Mouse (Mus musculus) layer of hippocampus, adult 2 months (tissue): ENCODE data around the gene Cd46. TPM values are rescaled to one million over a fixed set of nuclear protein-coding genes. Genes with fewer than 3 reads are reported as not detected.

Experiments
- DNase-seq, 2 experiments: peaks; one replicate each; pipeline ENCODE4 v3.0.0; 2022; ENCODE audit warnings: low spot score in 2 of 2
- H3K27ac ChIP-seq: fragments of 200-600 bp; 2 replicates; pipeline ENCODE4 v1.8.1; 2022
- H3K4me3 ChIP-seq: fragments of 200-600 bp; 2 replicates; pipeline ENCODE4 v1.8.1; 2022; ENCODE audit warnings: mild to moderate bottlenecking
- CTCF ChIP-seq: fragments of 200-600 bp; conservative IDR thresholded peaks from 2 replicates; pipeline ENCODE4 v1.8.1; 2022; ENCODE audit warnings: antibody characterized with exemption, mild to moderate bottlenecking, moderate library complexity
- long read RNA-seq, 2 experiments: library from polyadenylated mRNA; stranded (forward); transcript quantifications; one replicate each; pipeline ENCODE4 v2.0.0; 2021; ENCODE audit warnings: borderline mapping rate in 2 of 2
- total RNA-seq, 2 experiments: library from RNA; stranded (reverse); gene quantifications; 2 replicates each; pipeline ENCODE4 v1.2.3; 2021

The Cd46 gene
- total RNA-seq, result 1 to 10 TPM; 4.4 to 5.1 TPM
- long read RNA-seq, experiment 1, result 0 reads
- long read RNA-seq, experiment 2, partial matches to known transcripts, result 0 of 3 reads
- long read RNA-seq, experiment 2, other reads (novel, unspliced or antisense), result 3 of 3 reads

DNA sequence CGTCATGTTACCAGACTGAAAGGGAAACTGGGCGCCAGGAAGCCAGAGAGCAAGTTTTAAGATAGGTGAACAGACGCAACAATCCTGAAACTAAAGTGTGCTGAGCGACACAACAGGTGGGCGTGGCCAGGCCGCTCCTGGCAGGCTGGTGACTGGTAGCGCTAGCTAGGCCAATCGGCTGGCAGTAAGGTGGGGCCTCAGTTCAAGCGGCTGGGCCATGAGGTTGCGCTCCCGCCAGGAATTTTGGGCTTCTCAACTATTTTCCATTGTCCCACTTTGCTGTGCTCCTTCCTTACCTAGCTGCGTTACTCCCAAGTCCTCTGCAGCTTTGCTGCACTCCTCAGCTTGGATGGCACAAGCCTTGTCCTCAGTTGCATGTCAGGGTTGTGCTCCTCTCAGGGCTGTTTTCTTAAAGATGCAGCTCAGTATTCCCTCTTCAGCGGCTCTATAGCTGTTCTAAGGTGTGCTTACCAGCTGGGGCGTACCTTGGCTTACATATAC lies at the start of gene Cd46:
TSS of gene Cd46 (minus strand) at position 30 of the 501 bp plus-strand sequence.
- DNase-seq, result no peak
- TF ChIP-seq CTCF, result no peak
- no peak within 1 kb of the TSS; the same call in 1 of the 2 replicates for H3K27ac ChIP-seq
- H3K4me3 ChIP-seq, result peak within 1 kb of the TSS; percentile 46

DNA sequence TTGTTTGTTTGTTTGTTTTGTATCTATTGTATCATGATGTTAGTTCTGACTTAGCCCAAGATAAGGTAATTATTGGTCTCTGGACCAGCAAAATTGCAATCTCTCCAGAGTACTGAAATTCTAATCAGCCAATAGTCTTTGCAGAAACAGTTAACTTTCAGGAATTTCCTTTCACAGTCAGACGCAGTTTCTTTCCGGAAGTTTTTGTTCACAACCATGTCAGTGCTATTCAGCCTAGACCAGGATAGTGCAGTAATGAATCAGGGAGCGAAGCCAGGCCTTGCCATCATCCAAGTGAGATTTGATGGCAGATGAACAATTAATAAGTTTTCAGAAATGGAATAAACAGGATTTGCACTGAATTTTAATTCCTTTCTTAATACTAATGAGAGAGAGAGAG lies 40.0 kb upstream of the Cd46 start:
- TF ChIP-seq CTCF, result no peak
- DNase-seq, result no peak
- Histone ChIP-seq H3K27ac (peak overlapping the region; percentile 99), H3K4me3 (peak overlapping the region; percentile 72)

DNA sequence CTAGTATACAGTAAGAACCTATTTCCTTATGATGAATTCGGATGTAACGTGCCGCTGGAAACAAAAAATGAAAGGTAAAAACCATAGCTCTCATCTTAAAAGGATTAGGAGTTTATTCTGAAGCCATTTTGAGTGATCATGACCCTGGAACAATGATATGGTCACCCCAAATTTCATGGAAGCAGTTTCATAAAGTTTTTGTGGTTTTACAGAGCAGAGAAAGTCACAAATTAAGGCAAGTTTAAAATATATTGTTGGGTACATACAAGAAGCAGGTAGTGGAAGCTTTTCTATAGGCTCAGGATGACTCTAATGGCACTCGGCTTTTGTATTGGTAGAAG lies 39.6 kb upstream of the Cd46 start:
- peak overlapping the region; percentile 72 for H3K4me3 ChIP-seq
- DNase-seq, result no peak
- no peak for TF ChIP-seq CTCF
- H3K27ac ChIP-seq, result peak overlapping the region; percentile 99

DNA sequence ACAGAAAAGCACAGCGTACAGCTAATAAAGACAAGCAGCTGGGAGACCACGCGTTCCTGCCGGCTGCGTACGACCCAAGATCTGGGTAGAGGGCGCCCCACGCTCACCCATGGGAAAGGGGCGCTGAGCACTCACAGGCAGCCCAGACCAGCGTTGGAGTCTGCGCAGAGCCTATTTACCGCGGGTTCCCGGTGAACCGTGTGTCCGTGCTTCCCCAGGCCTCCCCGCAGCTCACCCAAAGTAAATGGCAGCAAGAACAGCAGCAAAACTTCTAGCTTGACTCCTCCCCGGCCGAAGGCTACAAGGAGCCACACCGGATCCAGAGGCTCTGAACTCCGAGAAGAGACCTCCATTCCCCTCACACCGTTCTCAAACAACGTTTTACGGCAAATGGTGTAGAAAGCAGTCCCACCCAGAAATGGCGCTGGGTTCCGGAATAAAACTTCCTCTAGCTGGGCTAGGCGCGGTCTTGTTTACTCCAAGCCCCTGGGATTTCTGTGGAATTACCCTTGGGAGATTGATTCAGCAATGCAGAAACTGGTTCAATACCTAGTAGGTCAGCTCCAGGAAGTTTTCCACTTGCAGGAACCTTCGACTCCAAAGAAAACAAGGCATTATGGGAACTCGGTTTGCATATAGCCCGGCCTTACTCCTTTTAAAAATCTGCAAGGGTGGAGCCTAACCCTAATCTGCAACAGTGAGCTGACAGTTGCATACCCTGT lies 39.1 kb upstream of the Cd46 start, which contains the start of gene Cr1l:
TSS of gene Cr1l (minus strand) at position 634 of the 722 bp plus-strand sequence.
- H3K4me3 ChIP-seq, result peak within 1 kb of the TSS; percentile 72
- H3K27ac ChIP-seq, result peak within 1 kb of the TSS; percentile 99
- peak; percentile 85 to 92 for DNase-seq
- peak; percentile 78 for TF ChIP-seq CTCF

DNA sequence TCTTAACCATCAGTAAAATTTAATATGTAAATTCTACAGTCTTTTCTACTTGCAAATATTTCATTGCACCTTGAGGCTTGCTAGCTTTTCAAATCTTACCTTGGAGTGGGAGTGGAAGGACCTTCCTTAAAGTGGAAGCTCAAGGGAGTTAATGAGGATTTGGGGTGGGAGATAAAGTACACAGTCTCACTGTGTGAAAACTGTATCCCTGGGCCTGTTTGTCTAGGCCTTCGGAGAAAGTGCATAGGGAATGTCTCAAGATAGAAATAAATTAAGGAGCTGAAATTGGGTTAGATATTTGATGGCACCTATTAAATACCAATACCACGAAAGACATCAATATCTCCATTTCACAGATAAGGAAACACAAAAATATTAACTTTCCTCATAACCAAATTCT lies 38.4 kb upstream of the Cd46 start:
- Histone ChIP-seq H3K27ac (peak overlapping the region; percentile 99), H3K4me3 (peak overlapping the region; percentile 72)
- no peak for DNase-seq
- TF ChIP-seq CTCF, result no peak

DNA sequence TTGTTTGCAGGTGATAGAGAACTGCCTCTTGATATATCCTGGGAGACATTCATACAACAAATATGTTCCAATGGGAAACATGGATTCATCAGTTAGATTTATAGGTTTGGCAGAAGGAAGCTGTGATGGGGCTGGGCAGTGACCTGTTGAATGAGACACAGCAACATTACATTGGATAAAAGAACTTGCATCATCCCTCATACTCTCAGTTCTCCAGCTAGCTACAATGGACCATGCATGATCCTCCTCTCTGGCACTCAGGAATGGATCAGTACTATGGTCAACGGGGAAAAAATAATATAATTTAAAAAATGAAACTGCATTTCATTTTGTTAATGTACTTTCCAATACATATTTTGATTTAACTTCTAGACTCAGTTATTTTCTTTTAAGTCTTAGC lies 37.8 kb upstream of the Cd46 start:
- no peak for DNase-seq
- Histone ChIP-seq H3K4me3 (peak overlapping the region; percentile 72), H3K27ac (no peak overlapping the region)
- no peak for TF ChIP-seq CTCF

DNA sequence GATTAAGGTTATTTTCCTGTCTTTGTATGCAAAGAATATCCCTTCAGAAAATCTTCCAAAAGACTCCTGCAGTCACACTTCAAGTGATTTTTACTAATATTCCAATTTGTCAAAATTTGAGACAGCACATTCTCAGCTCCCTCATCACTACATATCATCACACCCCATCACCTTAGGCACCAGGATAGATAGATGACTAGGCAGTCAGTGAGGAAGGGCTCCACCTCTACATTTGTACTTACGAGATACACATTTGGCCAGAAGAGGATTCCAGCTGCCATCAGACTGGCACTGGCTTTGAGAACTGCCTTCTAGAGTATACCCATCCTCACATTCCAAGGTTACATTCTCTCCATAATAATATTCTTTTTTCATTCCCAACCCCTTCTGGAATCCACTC lies 22.4 kb upstream of the Cd46 start:
- no peak for TF ChIP-seq CTCF
- H3K4me3 ChIP-seq, result no peak overlapping the region
- H3K27ac ChIP-seq, result no peak overlapping the region
- no peak for DNase-seq

DNA sequence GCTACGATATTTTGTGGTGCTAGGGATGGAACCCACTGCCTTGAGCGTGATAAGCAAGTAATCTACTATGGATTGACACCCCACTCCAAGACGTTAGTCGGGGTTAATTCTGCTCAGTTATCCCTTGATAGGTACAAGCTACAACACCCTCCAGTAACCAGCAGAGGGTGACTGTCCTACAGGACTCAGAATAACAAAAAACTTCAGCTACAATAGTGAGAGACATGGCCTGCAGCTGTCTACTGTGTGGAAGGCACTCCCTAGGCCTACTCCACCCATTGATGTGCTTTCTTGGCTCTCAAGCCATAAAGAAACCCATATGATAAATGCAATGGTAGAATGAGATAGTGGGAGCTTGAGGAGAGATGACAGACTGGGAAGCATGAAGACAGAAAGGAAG lies 21.6 kb upstream of the Cd46 start:
- DNase-seq, result no peak
- Histone ChIP-seq H3K27ac (no peak overlapping the region), H3K4me3 (no peak overlapping the region)
- TF ChIP-seq CTCF, result peak; percentile 22

DNA sequence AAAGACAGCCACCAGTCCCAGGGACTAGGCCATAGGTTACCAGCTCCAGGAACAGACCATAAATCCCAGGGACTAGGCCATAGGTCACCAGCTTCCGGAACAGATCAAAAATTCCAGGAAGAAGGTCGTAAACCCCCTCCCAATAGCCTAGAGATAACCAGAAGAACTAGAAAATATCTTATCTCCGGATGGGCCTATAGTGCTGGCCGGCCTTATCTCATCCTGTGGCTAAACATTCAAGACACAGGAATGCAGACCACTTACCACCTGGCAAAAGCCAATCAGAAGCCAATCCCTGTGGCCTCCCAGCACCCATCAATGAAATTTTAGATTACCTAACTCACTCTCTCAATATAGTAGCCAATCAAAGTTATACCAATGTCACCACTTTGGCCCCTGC lies 8.6 kb upstream of the Cd46 start:
- DNase-seq, result no peak
- no peak for TF ChIP-seq CTCF
- H3K27ac ChIP-seq, result no peak overlapping the region
- H3K4me3 ChIP-seq, result no peak overlapping the region

DNA sequence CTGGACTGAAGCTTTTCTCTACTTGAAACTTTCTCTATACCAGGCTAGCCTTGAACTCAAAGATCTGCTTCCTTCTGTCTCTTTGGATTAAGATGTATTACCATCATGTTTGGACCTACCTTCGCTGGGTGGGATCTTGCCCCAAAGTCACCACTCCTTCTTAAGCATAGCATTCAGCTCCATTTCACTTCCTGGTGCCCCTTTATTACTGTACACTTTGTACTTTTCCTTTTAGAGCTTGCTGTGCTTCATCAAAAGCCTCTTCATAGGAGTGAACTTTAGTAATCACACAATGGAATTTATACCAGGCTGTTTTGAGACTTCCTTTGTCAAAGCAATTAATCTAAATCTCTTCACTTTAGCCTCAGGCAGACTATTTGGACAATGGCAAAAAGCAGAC lies 6.0 kb upstream of the Cd46 start:
- DNase-seq, result no peak
- Histone ChIP-seq H3K4me3 (no peak overlapping the region), H3K27ac (no peak overlapping the region)
- TF ChIP-seq CTCF, result no peak

DNA sequence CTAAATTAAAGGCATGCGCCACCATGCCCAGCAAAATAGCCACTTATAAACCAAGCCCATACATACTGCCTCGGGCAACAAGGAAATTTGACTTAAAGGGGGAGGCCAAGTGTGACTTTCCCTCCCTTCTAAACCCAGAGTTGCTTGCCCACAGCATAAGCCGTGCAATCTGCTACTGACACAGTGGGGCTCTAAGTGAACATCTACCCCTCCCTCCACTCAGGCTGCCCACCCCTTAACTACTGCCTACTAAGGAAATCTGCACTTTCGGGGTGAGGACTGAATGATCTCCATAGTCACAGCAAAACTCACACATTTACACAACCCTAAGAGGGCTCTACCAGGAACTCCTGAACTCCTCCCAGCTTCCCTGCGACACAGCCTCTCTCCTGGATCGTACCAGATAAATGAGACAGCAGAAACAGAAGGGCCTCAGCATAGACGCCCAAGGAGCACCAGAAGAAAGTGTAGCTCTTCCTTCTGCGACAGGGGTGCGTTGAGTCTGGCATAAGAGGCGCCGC lies 290 bp downstream of the Cd46 start:
- peak overlapping the region; percentile 46 for H3K4me3 ChIP-seq
- H3K27ac ChIP-seq, result no peak overlapping the region; the same call in 1 of the 2 replicates
- TF ChIP-seq CTCF, result no peak
- DNase-seq, result no peak

DNA sequence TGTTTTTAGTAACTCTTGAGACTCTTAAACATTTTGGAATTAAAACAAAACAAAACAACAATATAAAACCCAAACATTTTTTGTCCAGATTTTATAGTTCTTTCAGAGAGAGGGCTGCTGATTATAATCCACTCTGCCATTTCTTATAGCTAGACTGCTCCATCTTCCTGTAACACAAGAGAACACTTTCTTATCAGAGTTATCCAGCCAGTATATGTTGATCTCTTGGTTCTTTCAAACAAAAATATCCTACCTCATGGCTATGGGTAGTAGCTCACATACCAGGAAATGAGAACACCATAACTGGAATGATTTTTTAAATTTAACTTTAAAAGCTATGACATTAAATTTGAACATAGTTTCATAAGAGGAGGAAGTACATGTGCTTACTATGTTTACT lies 9.9 kb downstream of the Cd46 start:
- TF ChIP-seq CTCF, result no peak
- H3K27ac ChIP-seq, result no peak overlapping the region
- no peak overlapping the region for H3K4me3 ChIP-seq
- no peak for DNase-seq

DNA sequence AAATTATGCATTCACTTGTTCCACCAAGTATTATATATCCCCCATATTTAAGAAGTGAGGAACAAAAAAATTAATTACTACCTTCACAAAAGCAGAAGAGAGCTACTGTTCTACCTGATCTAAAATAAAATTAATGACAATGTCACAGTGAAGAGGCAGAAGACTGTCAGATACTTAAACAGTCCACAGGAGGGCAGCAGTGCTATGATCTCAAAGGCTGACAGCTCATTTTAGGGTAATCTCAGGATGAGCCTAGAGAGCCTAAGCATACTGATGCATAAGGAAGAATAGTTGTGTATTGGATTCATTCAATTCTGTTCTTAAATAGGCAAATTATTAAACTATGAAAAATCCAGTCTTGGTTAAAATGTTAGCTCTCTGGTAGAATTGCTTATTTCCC lies 51.6 kb downstream of the Cd46 start:
- TF ChIP-seq CTCF, result peak; percentile 89
- no peak overlapping the region for H3K4me3 ChIP-seq
- no peak overlapping the region for H3K27ac ChIP-seq
- DNase-seq, result peak; percentile 60 to 61

DNA sequence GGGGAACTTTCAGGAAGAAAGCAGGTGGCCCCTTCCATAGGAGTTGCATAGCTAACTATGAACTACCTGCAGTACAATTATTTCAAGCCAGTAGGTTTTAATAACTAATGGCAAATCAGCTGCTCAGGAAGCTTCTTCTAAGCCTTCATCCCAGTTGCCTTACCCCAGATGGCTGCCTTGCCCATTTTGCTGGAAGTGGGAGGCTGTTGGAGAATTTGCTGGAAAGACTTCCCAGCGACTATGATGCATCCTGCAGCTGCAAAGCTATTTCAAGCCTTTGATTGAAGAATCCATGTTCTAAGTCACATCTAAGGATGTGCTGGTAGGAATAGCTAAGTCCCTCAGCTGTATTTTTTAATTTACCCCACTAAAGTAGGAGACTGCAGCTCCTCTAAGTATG lies 53.7 kb downstream of the Cd46 start:
- Histone ChIP-seq H3K27ac (peak overlapping the region; percentile 43; the same call in 1 of the 2 replicates), H3K4me3 (no peak overlapping the region)
- TF ChIP-seq CTCF, result no peak
- peak in 1 of 2 experiments; percentile 52 for DNase-seq
